Mouse (Mus musculus): ENCODE measurements at regions not wholly inside any gene's neighbourhood (a gene's known extent, or its start where the extent isn't known, plus 50 kb on each side); places are given as distances from the start of the nearest gene placed in this dataset.
A peak's percentile ranks its signal among the peaks of the same experiment; 100 is the strongest.

DNA sequence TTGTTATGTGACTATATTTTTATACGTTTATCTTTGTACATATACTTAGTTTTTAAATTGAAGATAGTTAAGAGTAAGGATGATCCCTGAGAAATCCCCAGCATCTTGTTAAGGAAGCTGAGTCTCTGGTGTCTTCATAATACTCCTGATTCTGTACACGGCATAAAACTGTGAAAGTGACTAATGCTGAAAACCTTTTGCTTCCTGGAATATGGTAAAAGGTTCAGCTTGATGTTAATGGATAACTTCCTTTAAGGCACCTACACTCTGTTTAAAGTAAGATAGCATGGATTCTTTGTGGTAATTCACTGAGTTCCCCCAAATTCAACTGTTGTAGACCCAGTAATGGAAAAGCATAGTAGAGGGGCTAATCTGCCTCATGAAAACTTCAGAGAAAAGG lies 67.2 kb upstream of the Rgs1 start:
- no peak for DNase-seq

GRCm38 (mm10) chr1:144314382-144314781 lies 65.3 kb upstream of the Rgs1 start:
- DNase-seq: no peak

DNA sequence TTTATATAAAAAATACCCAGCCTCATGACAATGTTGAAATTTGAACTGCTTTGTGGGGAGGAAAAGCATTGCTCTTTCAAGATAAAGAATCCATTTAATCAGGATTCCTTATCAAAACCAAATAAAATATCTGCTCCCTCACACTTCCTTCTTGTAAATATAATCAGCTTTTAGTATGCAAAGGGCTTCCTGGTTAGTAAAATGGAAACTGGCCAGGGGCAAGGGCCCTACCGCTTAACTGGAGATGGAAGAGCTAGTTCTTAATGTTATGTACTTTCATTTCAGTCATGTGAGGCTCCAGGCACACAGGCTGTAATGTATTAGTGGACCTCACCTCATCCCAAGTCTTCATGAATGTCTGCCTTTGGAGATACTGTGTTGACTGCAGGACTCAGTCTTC lies 64.3 kb upstream of the Rgs1 start:
- no peak for DNase-seq

GRCm38 (mm10) chr1:144309901-144310300 lies 60.9 kb upstream of the Rgs1 start:
- peak; percentile 55 to 69 for DNase-seq

GRCm38 (mm10) chr1:144308313-144308712 lies 59.3 kb upstream of the Rgs1 start:
- no peak for DNase-seq

DNA sequence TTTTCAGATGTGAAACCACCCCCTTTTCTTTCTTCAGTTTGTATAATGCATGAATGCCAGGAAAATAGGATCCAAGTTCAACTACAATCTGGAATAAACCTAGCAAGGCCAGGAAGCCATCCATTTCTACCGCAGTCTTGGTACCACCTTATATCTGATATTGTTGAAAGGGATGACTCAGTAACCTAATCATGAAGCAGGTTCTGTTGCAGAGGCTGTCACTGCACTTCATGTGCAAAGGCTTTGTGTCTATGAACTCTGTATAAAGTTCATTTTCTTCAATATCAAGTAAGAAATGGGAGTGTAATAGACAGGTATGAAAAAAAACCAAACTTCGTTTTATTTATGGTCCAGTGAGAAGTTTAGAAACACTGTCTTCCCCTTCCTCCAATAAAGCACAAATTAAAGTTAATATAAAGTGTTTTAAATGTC lies 58.8 kb upstream of the Rgs1 start:
- DNase-seq: no peak

GRCm38 (mm10) chr1:144307017-144307853 lies 58.2 kb upstream of the Rgs1 start:
- no peak for DNase-seq

- peak; percentile 1 to 2 for DNase-seq
Measured at GRCm38 (mm10) chr1:144306284-144306683, 57.2 kb upstream of the Rgs1 start.

GRCm38 (mm10) chr1:144300670-144301069 lies 51.6 kb upstream of the Rgs1 start:
- DNase-seq: no peak
